Mouse (Mus musculus) limb, embryonic 15.5 days (tissue): ENCODE data around the gene Krtap4-1. TPM values are rescaled to one million over a fixed set of nuclear protein-coding genes. Genes with fewer than 3 reads are reported as not detected.
"Not testable (repeated sequence)": the region's sequence is repeated elsewhere in the genome, so short reads cannot be mapped to it uniquely, and the experiment has no call there.

ENCODE experiments used
- ATAC-seq: fragments of 200-750 bp; cut with Nextera tagmentation; 2 replicates; pipeline ENCODE4 v1.8.0; 2017; ENCODE audit warnings: low read depth, moderate TSS enrichment; ENCODE audit not compliant: insufficient number of reproducible peaks, low FRiP score, low TSS enrichment
- H3K27ac ChIP-seq: fragments of 300-500 bp; sonication (generic); 2 replicates; pipeline ENCODE4 v1.5.1; 2015; ENCODE audit warnings: moderate library complexity, mild to moderate bottlenecking, inconsistent platforms
- H3K27me3 ChIP-seq: fragments of 300-500 bp; sonication (generic); 2 replicates; pipeline ENCODE4 v1.6.1; 2015; ENCODE audit warnings: inconsistent platforms
- H3K36me3 ChIP-seq: fragments of 300-500 bp; sonication (generic); 2 replicates; pipeline ENCODE4 v1.6.1; 2015; ENCODE audit warnings: inconsistent platforms
- H3K4me1 ChIP-seq: fragments of 300-500 bp; sonication (generic); 2 replicates; pipeline ENCODE4 v1.6.1; 2015; ENCODE audit warnings: inconsistent platforms
- H3K4me2 ChIP-seq: fragments of 300-500 bp; sonication (generic); 2 replicates; pipeline ENCODE4 v1.6.1; 2015; ENCODE audit warnings: mild to moderate bottlenecking, inconsistent platforms
- H3K4me3 ChIP-seq: fragments of 300-500 bp; sonication (generic); 2 replicates; pipeline ENCODE4 v1.5.1; 2015; ENCODE audit warnings: mild to moderate bottlenecking, inconsistent platforms
- H3K9ac ChIP-seq: fragments of 300-500 bp; sonication (generic); 2 replicates; pipeline ENCODE4 v1.6.1; 2015; ENCODE audit warnings: inconsistent platforms
- H3K9me3 ChIP-seq: fragments of 300-500 bp; sonication (generic); 2 replicates; pipeline ENCODE4 v1.6.1; 2016; ENCODE audit warnings: inconsistent platforms
- WGBS: fragments of 180-500 bp; shearing (Covaris S2); methylation state at CpG from one replicate; pipeline ENCODE4 v1.1.7; 2015; 5-methylcytosine and 5-hydroxymethylcytosine counted together
- polyA plus RNA-seq: library from polyadenylated mRNA; unstranded; fragments of >200 nt; fragmentation: Nextera tagmentation; extraction: Ambion mirVana; gene quantifications from 2 replicates; pipeline ENCODE4 v1.2.1, GENCODE M21; 2015

Krtap4-1 gene
- polyA plus RNA-seq, result not detected in 2 replicates

GRCm38 (mm10) chr11:99628138-99628537 is at the start of gene Krtap4-1:
TSS of gene Krtap4-1 (minus strand) at chr11:99628238.
- H3K9ac ChIP-seq, result no peak within 1 kb of the TSS
- WGBS, result 78% methylated on average over 4 of the region's 4 CpGs
- ATAC-seq, result no peak

GRCm38 (mm10) chr11:99665860-99666259 is 37.8 kb upstream of the Krtap4-1 start, which contains the start of gene Krtap4-6:
TSS of gene Krtap4-6 (minus strand) at chr11:99665960.
- no peak within 1 kb of the TSS for H3K4me3 ChIP-seq
- H3K27ac ChIP-seq, result no peak within 1 kb of the TSS
- no peak for ATAC-seq
- H3K9me3 ChIP-seq, result no peaks in the 10 kb centered on the region
- H3K36me3 ChIP-seq, result no peaks in the 10 kb centered on the region
- no peak within 1 kb of the TSS for H3K4me2 ChIP-seq
- H3K27me3 ChIP-seq, result no peaks in the 10 kb centered on the region
- no peaks in the 10 kb centered on the region for H3K4me1 ChIP-seq
- no peak within 1 kb of the TSS for H3K9ac ChIP-seq

More at GRCm38 (mm10) chr11:99628138-99628537, at the start of gene Krtap4-1:
- Histone ChIP-seq H3K4me2 (no peak within 1 kb of the TSS), H3K27ac (no peak within 1 kb of the TSS), H3K9me3 (no peaks in the 10 kb centered on the region), H3K27me3 (no peaks in the 10 kb centered on the region), H3K4me3 (no peak within 1 kb of the TSS), H3K4me1 (no peaks in the 10 kb centered on the region), H3K36me3 (no peaks in the 10 kb centered on the region)

GRCm38 (mm10) chr11:99662802-99663201 is 34.8 kb upstream of the Krtap4-1 start:
- 79% methylated on average over 10 of the region's 10 CpGs for WGBS
- Histone ChIP-seq H3K36me3 (no peaks in the 10 kb centered on the region), H3K4me3 (no peak overlapping the region), H3K27ac (no peak overlapping the region), H3K27me3 (no peaks in the 10 kb centered on the region), H3K4me2 (no peak overlapping the region), H3K9ac (no peak overlapping the region), H3K4me1 (no peaks in the 10 kb centered on the region), H3K9me3 (no peaks in the 10 kb centered on the region)
- ATAC-seq, result no peak

GRCm38 (mm10) chr11:99659256-99659655 is 31.2 kb upstream of the Krtap4-1 start:
- no peaks in the 10 kb centered on the region for H3K4me1 ChIP-seq
- H3K36me3 ChIP-seq, result no peaks in the 10 kb centered on the region
- no peaks in the 10 kb centered on the region for H3K9me3 ChIP-seq
- WGBS, result 67% methylated on average over 4 of the region's 4 CpGs
- no peak for ATAC-seq
- no peaks in the 10 kb centered on the region for H3K27me3 ChIP-seq
- H3K4me2 ChIP-seq, result no peak overlapping the region
- no peak overlapping the region for H3K4me3 ChIP-seq
- H3K9ac ChIP-seq, result no peak overlapping the region
- no peak overlapping the region for H3K27ac ChIP-seq

GRCm38 (mm10) chr11:99658467-99659010 is 30.5 kb upstream of the Krtap4-1 start, which contains the start of gene Gm11563:
TSS of gene Gm11563 (minus strand) at chr11:99658960.
- not testable (repeated sequence) for H3K9ac ChIP-seq, ATAC-seq, H3K4me1 ChIP-seq, H3K4me3 ChIP-seq, H3K27ac ChIP-seq, H3K27me3 ChIP-seq, H3K36me3 ChIP-seq, H3K4me2 ChIP-seq, H3K9me3 ChIP-seq
- WGBS, result 58% methylated on average over 10 of the region's 10 CpGs

GRCm38 (mm10) chr11:99657051-99657450 is 29.0 kb upstream of the Krtap4-1 start:
- H3K4me3 ChIP-seq, result no peak overlapping the region
- H3K36me3 ChIP-seq, result no peaks in the 10 kb centered on the region
- ATAC-seq, result no peak
- 53% methylated on average over 5 of the region's 5 CpGs for WGBS
- no peaks in the 10 kb centered on the region for H3K4me1 ChIP-seq
- H3K27me3 ChIP-seq, result no peaks in the 10 kb centered on the region
- no peak overlapping the region for H3K4me2 ChIP-seq
- no peak overlapping the region for H3K27ac ChIP-seq
- no peaks in the 10 kb centered on the region for H3K9me3 ChIP-seq
- H3K9ac ChIP-seq, result no peak overlapping the region

- Histone ChIP-seq H3K36me3 (no peaks in the 10 kb centered on the region), H3K27ac (no peak within 1 kb of the TSS), H3K4me2 (no peak within 1 kb of the TSS), H3K4me3 (no peak within 1 kb of the TSS), H3K4me1 (no peaks in the 10 kb centered on the region), H3K9ac (no peak within 1 kb of the TSS), H3K9me3 (no peaks in the 10 kb centered on the region), H3K27me3 (no peaks in the 10 kb centered on the region)
- WGBS, result 76% methylated on average over 2 of the region's 2 CpGs
- ATAC-seq, result no peak
Observed at GRCm38 (mm10) chr11:99650136-99650535, 22.1 kb upstream of the Krtap4-1 start, which contains the start of gene Gm11555. TSS of gene Gm11555 (minus strand) at chr11:99650236.

GRCm38 (mm10) chr11:99646444-99646843 is 18.4 kb upstream of the Krtap4-1 start:
- Histone ChIP-seq H3K4me3 (no peak overlapping the region), H3K9me3 (no peaks in the 10 kb centered on the region), H3K36me3 (no peaks in the 10 kb centered on the region), H3K27me3 (no peaks in the 10 kb centered on the region), H3K4me2 (no peak overlapping the region), H3K27ac (no peak overlapping the region), H3K4me1 (no peaks in the 10 kb centered on the region), H3K9ac (no peak overlapping the region)
- no peak for ATAC-seq
- 65% methylated on average over 15 of the region's 15 CpGs for WGBS

- Histone ChIP-seq H3K4me1 (no peaks in the 10 kb centered on the region), H3K4me2 (no peak overlapping the region), H3K27me3 (no peaks in the 10 kb centered on the region), H3K27ac (no peak overlapping the region), H3K4me3 (no peak overlapping the region), H3K9me3 (no peaks in the 10 kb centered on the region), H3K9ac (no peak overlapping the region), H3K36me3 (no peaks in the 10 kb centered on the region)
- ATAC-seq, result no peak
- 61% methylated on average over 3 of the region's 3 CpGs for WGBS
Observed at GRCm38 (mm10) chr11:99644351-99644750, 16.3 kb upstream of the Krtap4-1 start.

- WGBS, result 76% methylated on average over 9 of the region's 9 CpGs
- not testable (repeated sequence) for H3K36me3 ChIP-seq, H3K27ac ChIP-seq, H3K27me3 ChIP-seq, H3K4me1 ChIP-seq, ATAC-seq, H3K9me3 ChIP-seq, H3K4me2 ChIP-seq, H3K4me3 ChIP-seq, H3K9ac ChIP-seq
Observed at GRCm38 (mm10) chr11:99643635-99644139, 15.6 kb upstream of the Krtap4-1 start, which contains the start of gene Krtap4-7. TSS of gene Krtap4-7 (minus strand) at chr11:99644089.

GRCm38 (mm10) chr11:99640926-99641325 is 12.9 kb upstream of the Krtap4-1 start:
- WGBS, result 15% methylated on average over 1 of the region's 1 CpGs
- Histone ChIP-seq H3K4me1 (no peaks in the 10 kb centered on the region), H3K27ac (no peak overlapping the region), H3K4me2 (no peak overlapping the region), H3K36me3 (no peaks in the 10 kb centered on the region), H3K9ac (no peak overlapping the region), H3K27me3 (no peaks in the 10 kb centered on the region), H3K9me3 (no peaks in the 10 kb centered on the region), H3K4me3 (no peak overlapping the region)
- ATAC-seq, result no peak

GRCm38 (mm10) chr11:99637086-99637485 is 9.0 kb upstream of the Krtap4-1 start:
- H3K36me3 ChIP-seq, result no peaks in the 10 kb centered on the region
- ATAC-seq, result no peak
- WGBS, result 66% methylated on average over 1 of the region's 1 CpGs
- no peak overlapping the region for H3K4me2 ChIP-seq
- no peak overlapping the region for H3K27ac ChIP-seq
- peaks cover 5% of the 10 kb centered on the region; the same call in 1 of the 2 replicates for H3K27me3 ChIP-seq
- H3K9me3 ChIP-seq, result no peaks in the 10 kb centered on the region
- H3K9ac ChIP-seq, result no peak overlapping the region
- no peak overlapping the region for H3K4me3 ChIP-seq
- H3K4me1 ChIP-seq, result 0 out of 2 replicates have a peak, but pooled peaks cover 3% of the 10 kb centered on the region
